Mouse (Mus musculus) limb, embryonic 15.5 days (tissue): ENCODE results near the gene Fhdc1. TPM values are rescaled to one million over a fixed set of nuclear protein-coding genes. Genes with fewer than 3 reads are reported as not detected.

ENCODE experiments used
- ATAC-seq: fragments of 200-750 bp; cut with Nextera tagmentation; 2 replicates; pipeline ENCODE4 v1.8.0; 2017; ENCODE audit warnings: low read depth, moderate TSS enrichment; ENCODE audit not compliant: insufficient number of reproducible peaks, low FRiP score, low TSS enrichment
- H3K27ac ChIP-seq: fragments of 300-500 bp; sonication (generic); 2 replicates; pipeline ENCODE4 v1.5.1; 2015; ENCODE audit warnings: moderate library complexity, mild to moderate bottlenecking, inconsistent platforms
- H3K27me3 ChIP-seq: fragments of 300-500 bp; sonication (generic); 2 replicates; pipeline ENCODE4 v1.6.1; 2015; ENCODE audit warnings: inconsistent platforms
- H3K36me3 ChIP-seq: fragments of 300-500 bp; sonication (generic); 2 replicates; pipeline ENCODE4 v1.6.1; 2015; ENCODE audit warnings: inconsistent platforms
- H3K4me1 ChIP-seq: fragments of 300-500 bp; sonication (generic); 2 replicates; pipeline ENCODE4 v1.6.1; 2015; ENCODE audit warnings: inconsistent platforms
- H3K4me2 ChIP-seq: fragments of 300-500 bp; sonication (generic); 2 replicates; pipeline ENCODE4 v1.6.1; 2015; ENCODE audit warnings: mild to moderate bottlenecking, inconsistent platforms
- H3K4me3 ChIP-seq: fragments of 300-500 bp; sonication (generic); 2 replicates; pipeline ENCODE4 v1.5.1; 2015; ENCODE audit warnings: mild to moderate bottlenecking, inconsistent platforms
- H3K9ac ChIP-seq: fragments of 300-500 bp; sonication (generic); 2 replicates; pipeline ENCODE4 v1.6.1; 2015; ENCODE audit warnings: inconsistent platforms
- H3K9me3 ChIP-seq: fragments of 300-500 bp; sonication (generic); 2 replicates; pipeline ENCODE4 v1.6.1; 2016; ENCODE audit warnings: inconsistent platforms
- WGBS: fragments of 180-500 bp; shearing (Covaris S2); methylation state at CpG from one replicate; pipeline ENCODE4 v1.1.7; 2015; 5-methylcytosine and 5-hydroxymethylcytosine counted together
- polyA plus RNA-seq: library from polyadenylated mRNA; unstranded; fragments of >200 nt; fragmentation: Nextera tagmentation; extraction: Ambion mirVana; gene quantifications from 2 replicates; pipeline ENCODE4 v1.2.1, GENCODE M21; 2015

Fhdc1 gene
- polyA plus RNA-seq, 1 experiment from 2014 or later, result 11.5 TPM

GRCm38 (mm10) chr3:84492148-84492547, 11.9 kb upstream of the Fhdc1 start:
- ATAC-seq, result no peak

GRCm38 (mm10) chr3:84488716-84489115, 8.5 kb upstream of the Fhdc1 start:
- peaks cover 11% of the 10 kb centered on the region for H3K36me3 ChIP-seq
- H3K9me3 ChIP-seq, result no peaks in the 10 kb centered on the region
- WGBS, result 70% methylated on average over 6 of the region's 6 CpGs
- H3K4me1 ChIP-seq, result no peaks in the 10 kb centered on the region
- no peak overlapping the region for H3K4me2 ChIP-seq
- H3K4me3 ChIP-seq, result no peak overlapping the region
- H3K27me3 ChIP-seq, result no peaks in the 10 kb centered on the region
- no peak overlapping the region for H3K27ac ChIP-seq
- no peak for ATAC-seq
- H3K9ac ChIP-seq, result no peak overlapping the region

More at GRCm38 (mm10) chr3:84492148-84492547, 11.9 kb upstream of the Fhdc1 start:
- Histone ChIP-seq H3K4me1 (no peaks in the 10 kb centered on the region), H3K27me3 (no peaks in the 10 kb centered on the region), H3K9me3 (no peaks in the 10 kb centered on the region), H3K4me2 (no peak overlapping the region), H3K27ac (no peak overlapping the region), H3K36me3 (peaks cover 11% of the 10 kb centered on the region), H3K9ac (no peak overlapping the region), H3K4me3 (no peak overlapping the region)
- WGBS, result 69% methylated on average over 4 of the region's 4 CpGs

GRCm38 (mm10) chr3:84484891-84485290, 4.7 kb upstream of the Fhdc1 start:
- Histone ChIP-seq H3K36me3 (no peaks in the 10 kb centered on the region), H3K4me3 (no peak overlapping the region), H3K27me3 (peaks cover 12% of the 10 kb centered on the region; the same call in 1 of the 2 replicates), H3K4me1 (peaks cover 15% of the 10 kb centered on the region), H3K9me3 (no peaks in the 10 kb centered on the region), H3K9ac (no peak overlapping the region), H3K27ac (no peak overlapping the region), H3K4me2 (no peak overlapping the region)
- 62% methylated on average over 3 of the region's 3 CpGs for WGBS
- ATAC-seq, result no peak

- WGBS, result 51% methylated on average over 4 of the region's 4 CpGs
- no peak overlapping the region for H3K4me2 ChIP-seq
- peaks cover 16% of the 10 kb centered on the region; the same call in 1 of the 2 replicates for H3K27me3 ChIP-seq
Measured at GRCm38 (mm10) chr3:84484333-84484732, 4.1 kb upstream of the Fhdc1 start.

GRCm38 (mm10) chr3:84482121-84482520, 1.9 kb upstream of the Fhdc1 start:
- Histone ChIP-seq H3K4me1 (peaks cover 26% of the 10 kb centered on the region), H3K27ac (no peak overlapping the region), H3K4me2 (no peak overlapping the region), H3K4me3 (no peak overlapping the region), H3K36me3 (no peaks in the 10 kb centered on the region), H3K27me3 (peaks cover 37% of the 10 kb centered on the region), H3K9ac (no peak overlapping the region), H3K9me3 (no peaks in the 10 kb centered on the region)
- no peak for ATAC-seq
- WGBS, result 82% methylated on average over 6 of the region's 6 CpGs

More at GRCm38 (mm10) chr3:84484333-84484732, 4.1 kb upstream of the Fhdc1 start:
- Histone ChIP-seq H3K27ac (no peak overlapping the region), H3K36me3 (no peaks in the 10 kb centered on the region), H3K4me3 (no peak overlapping the region), H3K4me1 (peaks cover 21% of the 10 kb centered on the region), H3K9me3 (no peaks in the 10 kb centered on the region), H3K9ac (no peak overlapping the region)
- no peak for ATAC-seq

GRCm38 (mm10) chr3:84481104-84481503, 875 bp upstream of the Fhdc1 start:
- Histone ChIP-seq H3K36me3 (no peaks in the 10 kb centered on the region), H3K4me2 (peak overlapping the region; percentile 99), H3K4me3 (peak overlapping the region; percentile 62), H3K9me3 (no peaks in the 10 kb centered on the region), H3K4me1 (peaks cover 26% of the 10 kb centered on the region), H3K27ac (0 out of 2 replicates have a peak overlapping the region, but pooled peaks have one; percentile 47), H3K9ac (no peak overlapping the region), H3K27me3 (peaks cover 40% of the 10 kb centered on the region)
- WGBS, result 8% methylated on average over 11 of the region's 11 CpGs
- no peak for ATAC-seq

- Histone ChIP-seq H3K4me2 (peak overlapping the region; percentile 99), H3K36me3 (no peaks in the 10 kb centered on the region), H3K27me3 (peaks cover 40% of the 10 kb centered on the region), H3K9ac (peak overlapping the region; percentile 56), H3K27ac (no peak overlapping the region), H3K9me3 (no peaks in the 10 kb centered on the region), H3K4me3 (peak overlapping the region; percentile 62), H3K4me1 (peaks cover 31% of the 10 kb centered on the region)
- 0 out of 2 replicates have a peak, but pooled peaks have one; percentile 3 for ATAC-seq
- under 1% methylated on average over 61 of the region's 61 CpGs for WGBS
Measured at GRCm38 (mm10) chr3:84479293-84480005, 780 bp downstream of the Fhdc1 start.

- H3K27ac ChIP-seq, result no peak overlapping the region
- peak overlapping the region; percentile 56; the same call in 1 of the 2 replicates for H3K9ac ChIP-seq
- peak overlapping the region; percentile 62 for H3K4me3 ChIP-seq
- peaks cover 36% of the 10 kb centered on the region for H3K4me1 ChIP-seq
- WGBS, result 9% methylated on average over 12 of the region's 12 CpGs
- peak overlapping the region; percentile 99 for H3K4me2 ChIP-seq
- H3K27me3 ChIP-seq, result peaks cover 43% of the 10 kb centered on the region
- H3K9me3 ChIP-seq, result no peaks in the 10 kb centered on the region
- H3K36me3 ChIP-seq, result no peaks in the 10 kb centered on the region
- ATAC-seq, result no peak
Measured at GRCm38 (mm10) chr3:84478896-84479292, 1.3 kb downstream of the Fhdc1 start.

- peaks cover 43% of the 10 kb centered on the region for H3K4me1 ChIP-seq
- H3K27ac ChIP-seq, result no peak overlapping the region
- ATAC-seq, result no peak
- no peak overlapping the region; the same call in 1 of the 2 replicates for H3K4me3 ChIP-seq
- no peaks in the 10 kb centered on the region for H3K9me3 ChIP-seq
- 19% methylated on average over 7 of the region's 7 CpGs for WGBS
- no peaks in the 10 kb centered on the region for H3K36me3 ChIP-seq
- H3K9ac ChIP-seq, result no peak overlapping the region
- no peak overlapping the region for H3K4me2 ChIP-seq
- H3K27me3 ChIP-seq, result peaks cover 43% of the 10 kb centered on the region
Measured at GRCm38 (mm10) chr3:84478195-84478594, 2.0 kb downstream of the Fhdc1 start.

- H3K9me3 ChIP-seq, result no peaks in the 10 kb centered on the region
- H3K27ac ChIP-seq, result no peak overlapping the region
- peaks cover 43% of the 10 kb centered on the region for H3K27me3 ChIP-seq
- no peak overlapping the region for H3K4me3 ChIP-seq
- H3K4me1 ChIP-seq, result peaks cover 50% of the 10 kb centered on the region
- no peak overlapping the region for H3K4me2 ChIP-seq
- H3K9ac ChIP-seq, result no peak overlapping the region
- no peak for ATAC-seq
- WGBS, result 83% methylated on average over 1 of the region's 1 CpGs
- no peaks in the 10 kb centered on the region for H3K36me3 ChIP-seq
Measured at GRCm38 (mm10) chr3:84477498-84477897, 2.7 kb downstream of the Fhdc1 start.

- Histone ChIP-seq H3K4me2 (no peak overlapping the region), H3K9me3 (no peaks in the 10 kb centered on the region), H3K36me3 (no peaks in the 10 kb centered on the region), H3K4me1 (peaks cover 39% of the 10 kb centered on the region), H3K4me3 (no peak overlapping the region), H3K27me3 (peaks cover 32% of the 10 kb centered on the region), H3K27ac (no peak overlapping the region), H3K9ac (no peak overlapping the region)
- no peak for ATAC-seq
- WGBS, result 78% methylated on average over 12 of the region's 12 CpGs
Measured at GRCm38 (mm10) chr3:84474981-84475775, 5.1 kb downstream of the Fhdc1 start.

GRCm38 (mm10) chr3:84474398-84474797, 5.8 kb downstream of the Fhdc1 start:
- Histone ChIP-seq H3K36me3 (no peaks in the 10 kb centered on the region), H3K9ac (no peak overlapping the region), H3K9me3 (no peaks in the 10 kb centered on the region), H3K4me3 (no peak overlapping the region), H3K27ac (no peak overlapping the region), H3K4me2 (no peak overlapping the region), H3K4me1 (peaks cover 31% of the 10 kb centered on the region), H3K27me3 (peaks cover 28% of the 10 kb centered on the region)
- ATAC-seq, result no peak
- 53% methylated on average over 6 of the region's 6 CpGs for WGBS
